Mouse (Mus musculus): ENCODE data around the gene Traf3ip3.
A peak's percentile ranks its signal among the peaks of the same experiment; 100 is the strongest.

The Traf3ip3 gene

GRCm38 (mm10) chr1:193201383-193201778, at the start of gene Traf3ip3:
Traf3ip3 (minus strand) TSS chr1:193201703.
- peak; percentile 68 to 81 for DNase-seq

DNA sequence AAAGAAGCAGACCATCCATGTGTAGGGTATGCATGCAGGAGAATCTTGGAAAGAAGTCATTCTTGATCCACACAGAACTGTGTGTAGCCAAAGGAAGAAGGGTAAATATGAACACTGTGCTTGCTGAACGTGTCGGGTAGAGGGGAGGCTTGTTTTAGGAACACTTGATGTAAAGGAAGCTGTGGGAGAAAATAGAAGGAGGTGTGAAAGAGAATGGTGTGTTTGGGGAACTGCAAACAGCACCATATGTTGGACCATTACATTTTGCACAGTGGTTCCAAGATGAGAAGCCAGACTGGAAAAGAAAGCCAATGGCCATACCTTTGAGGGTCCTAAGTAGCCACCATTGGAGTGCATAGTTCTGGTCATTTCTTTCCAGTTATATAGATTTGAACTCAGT, 48.5 kb upstream of the Traf3ip3 start:
- DNase-seq = no peak

DNA sequence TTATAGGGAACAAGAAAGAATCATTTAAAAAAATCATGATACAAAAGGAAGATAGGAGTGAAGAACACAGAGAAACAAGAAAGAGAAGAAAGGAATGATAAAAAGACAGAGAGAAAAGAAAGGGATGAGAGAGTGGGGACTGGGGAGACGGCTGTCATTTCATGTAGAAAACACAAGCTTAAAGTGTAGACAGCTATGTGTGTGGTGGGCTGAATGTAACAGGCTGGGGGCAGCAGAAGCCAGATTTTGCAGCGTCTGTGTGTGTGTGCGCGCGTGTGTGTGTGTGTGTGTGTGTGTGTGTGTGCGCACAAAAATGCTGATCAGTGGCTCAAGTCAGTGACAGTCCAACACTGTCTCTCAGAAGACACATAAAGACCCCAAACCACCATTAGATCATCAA, 42.7 kb upstream of the Traf3ip3 start:
- DNase-seq = no peak

GRCm38 (mm10) chr1:193243571-193244193, 42.2 kb upstream of the Traf3ip3 start:
- no peak for DNase-seq

GRCm38 (mm10) chr1:193242863-193243262, 41.4 kb upstream of the Traf3ip3 start:
- DNase-seq = peak; percentile 20 to 42

- DNase-seq = peak in 1 of 2 experiments; percentile 16
Observed at GRCm38 (mm10) chr1:193242238-193242637, 40.7 kb upstream of the Traf3ip3 start.

DNA sequence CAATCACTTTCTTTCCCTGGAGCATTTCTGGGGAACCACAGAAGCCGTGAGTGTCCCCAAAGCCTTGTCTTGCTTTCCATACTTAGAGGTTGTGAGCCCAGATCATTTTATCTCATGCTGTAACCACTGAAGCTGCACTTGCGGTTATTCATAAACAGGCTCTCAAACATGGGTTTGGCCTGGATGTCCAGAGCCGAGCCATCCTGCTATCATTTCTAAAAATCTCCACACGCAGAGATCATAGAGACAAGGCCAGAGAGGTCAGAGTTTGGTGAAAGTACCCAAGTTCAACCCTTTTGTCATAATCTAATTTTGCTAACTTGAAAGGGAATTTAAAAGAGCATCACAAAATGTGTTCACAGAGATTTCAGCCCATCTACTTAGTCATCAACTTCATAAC, 39.9 kb upstream of the Traf3ip3 start:
- DNase-seq = no peak

DNA sequence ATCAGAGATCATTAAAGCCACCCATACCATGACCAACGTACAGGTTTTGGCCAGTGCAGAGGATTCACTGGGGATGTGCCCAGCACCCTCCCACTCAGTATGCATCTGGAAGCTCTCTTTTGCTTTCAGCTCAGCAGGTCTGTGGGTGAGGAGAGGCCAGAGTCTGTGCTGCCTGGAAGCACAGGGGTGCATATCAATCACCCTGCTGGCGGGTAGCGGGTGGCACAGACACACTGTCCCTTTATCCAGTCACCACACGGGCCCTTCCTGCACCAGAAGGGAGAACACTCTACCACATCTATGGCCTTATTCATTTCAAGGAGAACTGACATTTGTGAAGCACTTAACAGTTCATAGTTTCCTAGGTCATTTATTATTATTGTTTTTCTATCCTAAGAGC, 36.9 kb upstream of the Traf3ip3 start:
- no peak for DNase-seq

DNA sequence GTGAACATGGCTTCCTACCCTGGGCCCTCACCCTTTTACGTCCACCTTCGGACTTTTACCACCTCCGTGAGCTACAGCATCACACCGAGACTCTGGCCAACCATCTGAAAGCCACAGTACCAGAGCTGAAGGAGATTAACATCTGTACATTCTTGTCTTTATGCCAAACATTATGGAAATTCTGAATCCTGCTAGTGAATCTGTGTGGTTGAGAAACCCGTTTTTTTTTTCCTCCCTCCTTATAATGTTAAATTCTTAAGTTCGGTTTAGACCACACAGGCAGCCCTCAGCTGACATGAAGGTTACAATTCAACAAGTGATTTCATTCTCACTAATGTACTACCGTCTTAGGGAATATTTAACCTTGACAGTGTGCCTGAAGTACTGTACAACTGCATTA, 33.4 kb upstream of the Traf3ip3 start:
- no peak for DNase-seq

- peak; percentile 13 to 41 for DNase-seq
Observed at GRCm38 (mm10) chr1:193234130-193234645, 32.7 kb upstream of the Traf3ip3 start.

DNA sequence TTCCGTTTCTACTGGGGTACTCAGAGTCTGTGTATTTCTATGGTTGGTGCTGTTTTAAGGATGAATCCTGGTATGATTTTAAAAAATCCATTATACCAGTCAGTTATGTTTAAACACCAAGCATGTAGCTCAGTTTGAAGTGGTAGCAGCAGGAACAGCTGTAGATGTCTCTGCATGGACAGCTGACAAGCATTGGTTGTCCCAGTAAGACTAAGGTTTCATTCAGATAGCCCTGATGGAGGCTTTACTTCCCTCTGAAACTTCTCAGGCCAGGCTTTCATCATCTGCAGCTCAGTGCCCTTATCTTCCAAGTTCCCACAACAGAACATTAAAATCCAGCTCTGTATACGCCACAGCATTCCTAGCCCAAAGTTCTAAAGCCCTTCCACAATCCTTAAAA, 31.2 kb upstream of the Traf3ip3 start:
- no peak for DNase-seq

DNA sequence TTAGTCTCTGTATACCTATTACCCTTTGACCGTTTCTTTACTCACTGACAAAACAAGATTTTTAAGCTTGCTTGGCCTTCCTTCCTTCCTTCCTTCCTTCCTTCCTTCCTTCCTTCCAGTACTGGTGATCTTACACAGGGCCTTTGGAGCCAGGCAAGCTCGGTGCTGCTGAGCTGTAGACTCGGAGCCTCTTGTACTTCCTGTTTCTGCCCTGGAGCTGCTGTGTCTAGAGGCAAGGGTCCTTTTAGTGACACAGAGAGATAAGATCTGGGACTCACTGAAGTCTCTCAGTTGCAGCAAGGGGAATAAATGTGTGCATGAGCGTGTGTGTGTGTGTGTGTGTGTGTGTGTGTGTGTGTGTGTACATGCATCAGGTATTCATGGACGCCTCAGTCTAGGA, 29.4 kb upstream of the Traf3ip3 start:
- DNase-seq = no peak

- no peak for DNase-seq
Observed at GRCm38 (mm10) chr1:193230531-193230930, 29.0 kb upstream of the Traf3ip3 start.

- DNase-seq = no peak
Observed at GRCm38 (mm10) chr1:193229570-193229969, 28.1 kb upstream of the Traf3ip3 start.

DNA sequence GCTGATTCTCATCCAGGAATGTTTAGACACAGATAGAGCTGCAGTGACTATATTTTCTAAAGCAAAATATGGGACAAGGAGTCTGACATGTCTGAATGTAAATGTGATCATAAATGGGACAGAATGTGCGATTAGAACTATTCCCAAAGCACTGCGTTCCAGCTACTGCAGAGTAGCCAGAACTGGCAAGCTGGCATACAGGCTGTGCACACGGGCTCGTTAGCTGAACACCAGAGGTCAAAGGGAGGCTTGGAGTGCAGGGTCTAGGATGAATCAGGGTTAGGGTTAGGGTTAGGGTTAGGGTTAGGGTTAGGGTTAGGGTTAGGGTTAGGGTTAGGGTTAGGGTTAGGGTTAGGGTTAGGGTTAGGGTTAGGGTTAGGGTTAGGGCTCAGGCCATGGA, 26.0 kb upstream of the Traf3ip3 start:
- no peak for DNase-seq

DNA sequence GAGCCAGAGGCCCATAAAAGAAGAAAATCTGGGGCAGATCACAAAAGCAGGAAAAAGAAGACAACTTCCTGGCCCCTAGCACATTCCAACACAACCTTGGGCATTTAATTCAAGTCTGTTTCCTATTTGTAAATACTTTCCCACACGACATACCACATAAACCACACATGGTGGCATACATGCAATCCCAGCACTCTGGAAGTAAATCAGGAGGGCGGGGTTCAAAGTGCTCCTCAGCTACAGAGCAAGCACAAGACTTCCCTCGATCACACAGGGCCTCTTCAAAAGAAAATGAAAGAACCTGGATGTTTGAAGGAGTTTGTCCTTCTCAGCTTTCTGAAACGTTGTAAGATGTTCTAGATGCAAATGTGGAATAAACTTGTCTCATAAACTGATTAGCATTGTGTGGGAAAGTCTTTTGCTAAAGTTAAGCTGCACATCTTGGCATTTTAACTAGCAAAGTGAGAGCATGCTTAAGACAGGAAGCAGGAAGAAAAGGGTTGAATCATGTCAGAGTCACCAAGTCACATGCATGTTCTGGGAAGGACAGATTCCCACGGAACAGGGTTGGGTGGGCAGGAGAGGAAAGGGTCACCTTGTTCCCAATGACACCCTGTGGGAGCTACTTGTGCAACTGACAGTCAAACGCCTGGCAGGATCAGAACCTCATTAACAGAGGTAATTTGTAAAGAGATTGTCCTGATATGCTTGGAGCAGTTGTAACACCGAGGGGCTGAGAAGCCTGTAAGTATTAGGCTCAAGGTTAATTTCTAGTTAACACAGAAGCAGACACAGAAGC, 25.4 kb upstream of the Traf3ip3 start:
- DNase-seq = no peak

- no peak for DNase-seq
Observed at GRCm38 (mm10) chr1:193226114-193226513, 24.6 kb upstream of the Traf3ip3 start.

DNA sequence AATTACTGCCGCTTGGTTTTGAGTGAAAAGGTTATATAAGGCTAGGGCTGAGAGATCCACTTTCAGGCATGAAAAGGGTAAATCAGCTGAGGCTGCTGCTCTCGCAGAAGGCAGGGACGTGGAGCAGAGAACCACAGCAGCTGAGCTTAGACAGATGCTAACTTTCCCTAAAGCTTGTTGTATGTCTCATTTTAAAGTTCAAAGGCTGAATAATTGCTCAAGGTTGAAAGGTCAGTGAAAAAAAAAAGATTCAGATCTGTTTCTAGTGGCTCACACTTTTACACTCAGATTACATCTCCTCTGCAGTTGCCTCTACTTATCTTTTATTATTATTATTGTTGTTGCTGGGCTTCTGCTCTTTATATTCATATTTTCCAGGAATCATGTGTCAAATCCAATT, 24.0 kb upstream of the Traf3ip3 start:
- no peak for DNase-seq

DNA sequence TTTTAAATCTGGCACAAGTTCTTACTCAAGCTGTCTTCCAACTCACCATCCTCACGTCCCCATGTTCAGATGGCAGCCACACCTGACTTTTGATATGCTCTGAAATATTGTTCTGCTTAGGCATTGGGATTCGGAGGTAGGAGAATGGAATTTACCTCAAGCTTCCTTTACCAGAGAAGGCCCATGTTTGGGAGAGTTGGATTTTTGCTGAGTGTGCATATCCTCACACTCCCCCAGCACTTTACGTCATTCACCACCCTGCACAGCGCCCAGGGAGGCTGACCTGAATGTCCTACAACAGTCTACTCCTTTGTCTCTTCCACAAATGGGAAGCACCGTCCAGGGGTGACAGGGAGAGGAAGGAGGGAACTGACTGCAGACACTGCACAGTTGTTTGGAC, 18.9 kb upstream of the Traf3ip3 start:
- DNase-seq = no peak

DNA sequence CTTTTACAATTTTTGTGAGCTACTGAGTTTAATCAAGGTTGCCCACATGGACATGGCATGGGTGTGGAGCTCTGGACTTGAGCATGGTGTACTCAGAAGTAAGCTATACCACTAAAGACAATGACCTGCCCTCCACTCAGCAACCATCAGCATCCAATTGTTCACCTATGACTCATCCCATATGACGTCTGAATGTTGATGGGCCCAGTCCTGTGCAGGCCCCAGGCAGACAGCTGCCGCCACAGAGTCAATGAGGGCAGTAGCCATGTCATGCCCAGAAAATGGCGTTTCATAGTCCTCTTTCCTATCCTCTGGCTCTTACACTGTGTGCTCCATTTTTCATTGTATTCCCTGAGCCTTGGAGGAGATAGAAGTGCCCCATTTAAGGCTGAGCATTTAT, 14.5 kb upstream of the Traf3ip3 start:
- DNase-seq = no peak

DNA sequence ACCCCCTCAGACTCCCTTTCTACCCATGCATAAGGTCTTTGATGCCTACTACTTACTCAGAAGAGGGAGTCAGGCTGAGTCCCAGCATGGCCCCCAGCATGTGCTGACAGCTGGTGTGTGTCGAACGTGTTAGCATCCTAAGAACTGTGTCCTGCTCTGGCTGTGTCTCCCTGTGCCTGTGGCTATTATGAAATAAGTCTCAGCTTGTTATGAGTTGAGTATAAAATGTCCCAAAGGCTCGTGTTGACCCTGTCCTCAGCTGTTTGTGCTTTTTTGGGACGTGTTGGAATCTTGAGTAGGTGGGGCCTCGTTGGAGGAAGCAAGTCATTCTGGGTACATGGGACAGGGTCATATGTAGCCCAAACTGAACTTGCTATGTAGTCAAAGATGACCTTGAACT, 12.6 kb upstream of the Traf3ip3 start:
- no peak for DNase-seq

DNA sequence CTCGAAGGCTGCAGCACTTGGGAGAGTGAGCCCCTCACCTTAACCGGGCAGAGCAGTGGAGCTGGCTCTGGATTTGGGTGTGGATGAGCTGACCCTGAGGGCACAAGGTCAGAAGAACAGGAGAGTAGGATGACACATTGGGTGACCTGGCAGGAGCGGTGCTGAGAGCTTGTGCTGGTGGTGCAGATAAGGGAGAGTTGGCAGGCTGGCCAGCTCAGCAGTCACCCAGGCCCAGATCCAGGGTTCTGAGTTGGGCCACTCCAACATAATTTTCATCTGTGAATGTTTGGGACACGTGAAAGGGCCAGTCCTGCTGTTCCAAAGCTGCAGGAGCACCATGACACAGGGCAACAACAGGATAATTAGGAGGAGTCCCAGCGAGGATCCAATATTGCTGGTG, 9.9 kb upstream of the Traf3ip3 start:
- DNase-seq = no peak

DNA sequence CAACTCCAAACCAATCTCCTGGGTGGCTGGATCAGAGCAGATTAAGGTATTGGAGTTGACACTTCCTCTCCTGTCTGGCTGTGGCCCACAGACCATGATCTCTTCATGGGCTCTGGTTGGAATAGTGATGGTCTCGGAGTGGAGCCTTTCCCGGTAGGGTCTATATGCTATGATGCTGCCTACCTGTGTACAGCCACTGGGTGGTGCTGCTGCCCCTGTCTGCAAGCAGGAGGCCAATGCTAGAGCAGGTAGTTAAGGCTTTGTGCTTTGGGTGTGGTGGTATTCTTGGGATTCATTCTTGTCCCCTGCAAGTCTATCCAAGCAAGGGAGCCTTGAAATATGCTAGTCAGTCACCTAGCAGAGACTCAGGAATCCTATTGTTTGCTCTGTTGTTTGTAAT, 6.7 kb upstream of the Traf3ip3 start:
- peak; percentile 66 to 81 for DNase-seq

GRCm38 (mm10) chr1:193207503-193207902, 6.0 kb upstream of the Traf3ip3 start, which contains the start of gene Lamb3:
Lamb3 (plus strand) TSS chr1:193207699.
- DNase-seq = peak in 1 of 2 experiments; percentile 26

Data from spleen, adult 18-20 months (tissue).